Mouse (Mus musculus): ENCODE measurements at regions not wholly inside any gene's neighbourhood (a gene's known extent, or its start where the extent isn't known, plus 50 kb on each side); places are given as distances from the start of the nearest gene placed in this dataset.

DNA sequence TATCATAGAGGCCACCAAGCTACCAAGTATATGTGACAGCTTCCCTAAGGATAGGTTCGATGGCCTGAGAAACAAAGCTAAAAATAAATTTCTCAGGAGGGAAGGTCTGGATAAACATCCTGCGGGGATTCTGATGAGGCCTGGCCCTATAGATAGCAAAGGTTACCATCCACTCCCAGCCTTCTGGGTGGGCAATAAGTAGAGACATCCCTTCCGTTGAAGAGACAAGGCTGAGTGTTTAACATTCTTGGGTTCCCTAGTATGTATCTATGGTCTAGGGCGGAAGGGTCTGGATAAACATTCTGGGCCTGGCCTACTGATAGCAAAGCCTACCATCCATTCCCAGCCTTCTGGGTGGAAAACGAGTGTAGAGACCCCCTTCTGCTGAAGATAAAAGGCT, 180.5 kb upstream of the Dlk1 start:
- no peak for DNase-seq (ENCODE audit: low read depth, low spot score)

DNA sequence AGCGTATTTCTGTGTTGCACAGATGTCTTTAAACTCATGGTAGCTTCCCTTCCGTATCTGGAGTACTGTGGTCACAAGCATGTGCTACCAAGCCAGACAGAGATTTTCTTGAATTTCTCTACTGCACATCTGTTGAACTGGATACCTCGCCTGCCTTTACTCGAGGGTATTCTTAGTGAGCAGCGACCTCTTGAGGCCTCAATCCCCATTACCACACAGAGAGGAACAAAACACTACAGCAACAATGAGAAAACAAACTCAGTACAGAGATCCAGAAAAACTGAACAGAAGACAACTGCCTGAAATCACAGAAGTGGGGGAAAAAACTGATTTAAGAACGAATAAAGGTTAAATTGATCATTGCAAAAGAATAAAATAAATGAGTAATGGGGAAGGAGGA, 137.8 kb upstream of the Dlk1 start:
- peak; percentile 18 for DNase-seq (ENCODE audit: low read depth, low spot score)

DNA sequence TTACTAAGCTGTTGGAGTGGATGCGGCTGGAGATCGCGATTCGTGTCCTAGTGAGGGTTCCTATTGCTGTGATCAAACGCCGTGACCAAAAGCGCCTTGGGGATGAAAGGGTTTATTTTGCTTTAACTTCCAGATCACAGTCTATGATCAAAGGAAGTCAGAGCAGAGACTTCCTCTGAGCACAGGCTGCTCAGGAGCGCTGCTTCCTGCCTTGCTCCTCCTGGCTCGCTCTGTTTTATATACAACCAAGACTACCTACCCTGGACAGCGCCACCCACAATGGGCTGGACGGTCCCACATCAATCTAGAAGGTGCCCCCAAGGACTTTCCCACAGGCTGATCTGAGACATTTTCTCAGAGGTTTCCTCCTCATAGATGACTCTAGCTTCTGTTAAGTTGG, 126.6 kb upstream of the Dlk1 start:
- no peak for DNase-seq (ENCODE audit: low read depth, low spot score)

DNA sequence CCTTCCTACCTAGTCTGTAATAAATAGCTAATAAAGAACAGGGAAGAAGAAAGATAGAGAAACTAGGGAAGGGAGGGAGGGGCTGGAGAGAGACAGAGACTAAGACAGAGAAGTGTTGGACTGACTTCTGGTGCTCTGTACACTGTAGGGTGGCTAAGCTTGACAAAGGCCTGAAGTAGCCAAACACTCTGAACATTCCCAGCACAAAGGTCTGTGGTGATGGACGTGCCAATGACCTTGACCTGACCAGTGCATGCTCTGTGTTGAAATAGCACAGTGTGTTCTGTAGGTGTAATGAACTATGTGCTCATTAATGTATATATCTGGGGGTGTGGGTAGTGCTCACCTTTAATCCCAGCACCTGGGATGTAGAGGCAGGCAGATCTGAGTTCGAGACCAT, 81.3 kb upstream of the Dlk1 start:
- no peak for DNase-seq (ENCODE audit: low read depth, low spot score)

DNA sequence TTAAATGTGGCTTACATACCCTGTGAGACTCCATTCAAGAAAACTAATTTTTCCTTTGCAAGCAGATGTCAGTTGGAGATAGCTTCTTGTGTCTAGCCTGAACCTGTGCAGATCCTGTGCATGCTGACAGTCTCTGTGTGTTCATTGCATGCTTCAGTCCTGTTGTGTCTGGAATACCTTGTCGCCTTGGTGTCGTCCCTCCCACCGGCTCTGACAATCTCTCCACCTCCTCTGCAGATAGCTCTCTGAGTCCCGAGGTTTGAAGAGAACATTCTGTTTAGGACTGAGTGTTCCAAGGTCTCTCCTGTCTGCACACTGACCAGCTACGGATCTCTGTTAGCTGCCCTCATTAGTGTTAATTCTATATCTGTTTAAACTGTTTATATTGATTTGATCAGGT, 66.8 kb upstream of the Dlk1 start:
- no peak for DNase-seq (ENCODE audit: low read depth, low spot score)

DNA sequence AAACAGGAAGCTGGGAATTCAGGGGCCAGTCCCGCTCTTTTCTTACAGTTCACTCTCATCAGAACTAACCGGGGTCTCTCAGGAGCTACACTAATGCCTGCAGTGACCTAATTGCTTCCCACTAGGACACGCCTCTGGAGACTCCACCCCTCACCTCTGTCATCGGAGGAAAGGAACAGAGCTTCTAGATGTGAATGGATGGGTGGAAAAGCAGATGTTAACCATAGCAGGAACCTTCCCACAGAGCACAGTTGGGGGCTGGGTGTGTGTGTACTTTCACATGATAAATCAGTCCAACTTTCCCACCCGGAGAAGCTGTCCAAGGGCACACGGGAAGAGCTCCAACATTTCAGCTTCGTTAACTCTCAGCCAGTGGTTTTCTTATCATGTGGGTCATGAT, 63.8 kb upstream of the Dlk1 start:
- DNase-seq (ENCODE audit: low read depth, low spot score), result no peak

DNA sequence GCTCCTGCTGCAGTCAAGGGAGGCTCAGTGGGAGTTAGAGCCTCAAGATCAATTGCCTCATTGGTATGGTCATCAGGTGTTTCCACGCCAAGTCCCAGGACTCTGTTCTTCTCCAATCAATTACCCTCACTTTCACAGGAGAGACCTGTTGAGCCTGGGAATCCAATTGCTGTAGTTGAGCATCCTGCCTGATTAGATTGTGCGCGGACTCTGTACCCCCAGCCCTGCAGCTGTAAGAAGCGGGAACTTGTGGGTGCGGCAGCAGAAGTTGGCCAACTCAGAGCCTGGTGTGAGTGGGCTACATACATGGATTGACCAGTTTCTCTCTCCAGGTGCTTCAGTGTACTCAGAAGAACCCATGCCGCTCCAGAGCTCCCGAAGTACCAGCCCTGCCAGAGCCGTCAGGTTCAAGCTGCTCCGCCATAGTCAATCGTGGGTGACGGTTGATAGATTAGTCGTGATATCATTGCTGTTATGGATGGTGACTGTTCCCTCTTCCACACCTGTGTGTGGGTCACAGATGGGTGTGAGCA, 62.2 kb upstream of the Dlk1 start:
- no peak for DNase-seq (ENCODE audit: low read depth, low spot score)

DNA sequence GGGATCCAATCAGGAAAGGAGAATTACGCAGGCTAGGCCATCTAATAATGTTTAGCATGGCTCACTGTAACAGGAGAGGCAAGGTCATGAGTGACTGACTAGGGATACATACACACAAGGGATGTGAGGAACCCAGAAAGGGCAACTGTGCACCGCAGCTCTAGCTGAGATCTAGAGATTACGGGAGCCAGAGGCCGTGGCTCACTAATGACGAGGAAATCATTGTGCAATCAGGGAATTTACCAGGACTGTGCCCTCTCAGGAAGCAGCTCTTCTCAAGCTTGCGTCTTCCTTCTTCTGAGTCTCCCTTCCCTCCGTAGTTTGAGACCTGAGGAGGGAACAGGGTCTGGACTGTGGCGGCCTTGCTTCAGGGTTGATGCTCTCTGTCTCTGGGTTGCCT, 61.6 kb upstream of the Dlk1 start:
- DNase-seq (ENCODE audit: low read depth, low spot score), result no peak

DNA sequence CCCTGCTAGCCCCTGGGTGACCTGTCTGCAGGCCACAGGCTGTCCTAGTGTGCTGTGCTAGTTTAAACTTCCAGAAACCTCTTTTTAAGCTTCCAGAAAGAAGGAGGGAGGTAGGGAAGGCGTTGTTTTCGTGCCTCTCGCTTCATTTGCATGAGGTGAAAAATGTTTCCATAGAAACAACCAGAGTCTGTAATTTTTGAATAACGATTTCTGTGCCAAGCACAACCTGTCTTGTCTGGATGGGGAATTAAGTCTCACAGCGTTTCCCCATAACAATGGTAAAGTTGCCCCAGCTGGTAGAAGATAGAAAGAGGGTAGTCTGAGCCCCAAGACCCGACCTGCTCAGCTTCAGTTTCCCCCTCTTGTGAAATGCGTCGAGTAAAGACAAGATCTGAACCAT, 59.3 kb upstream of the Dlk1 start:
- DNase-seq (ENCODE audit: low read depth, low spot score), result no peak

DNA sequence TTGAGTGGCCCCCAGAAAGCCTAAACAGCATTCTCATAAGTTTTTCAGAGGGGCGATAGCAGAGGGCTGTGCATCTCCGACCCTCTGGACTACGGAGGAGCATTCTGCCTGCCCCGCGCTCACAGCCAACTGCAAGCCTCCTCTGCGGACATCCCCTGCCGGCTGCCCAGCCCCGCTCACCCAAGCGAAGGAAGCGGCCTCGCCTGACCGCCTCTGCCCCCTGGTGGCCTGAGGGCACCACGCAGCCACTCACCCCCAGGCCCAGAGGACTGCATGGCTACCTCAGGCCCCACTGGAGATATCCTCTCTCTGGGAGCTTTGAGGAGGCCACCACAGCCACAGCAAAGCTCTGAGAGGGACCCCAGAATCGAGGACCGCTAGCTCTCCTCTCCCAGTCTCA, 58.8 kb upstream of the Dlk1 start:
- DNase-seq (ENCODE audit: low read depth, low spot score), result no peak

DNA sequence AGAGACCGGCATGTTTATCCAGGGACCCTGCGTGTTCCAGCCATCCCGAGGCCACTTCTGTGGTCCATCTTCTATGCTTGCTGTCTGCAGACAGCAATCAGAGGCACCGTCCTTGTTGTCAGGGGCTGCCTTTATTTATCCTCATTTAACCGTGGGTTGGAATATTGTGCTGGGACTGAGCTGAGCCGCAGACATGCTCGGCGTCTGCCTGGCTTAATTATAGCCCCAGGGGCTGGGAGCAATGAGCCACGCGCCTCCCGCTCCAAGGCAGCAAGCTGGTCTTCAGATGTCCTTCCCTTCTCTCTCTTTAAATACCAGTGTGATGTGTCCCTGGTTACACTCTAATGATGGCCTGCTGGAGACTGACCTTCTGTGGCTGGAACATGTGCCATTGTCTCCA, 58.2 kb upstream of the Dlk1 start:
- no peak for DNase-seq (ENCODE audit: low read depth, low spot score)

DNA sequence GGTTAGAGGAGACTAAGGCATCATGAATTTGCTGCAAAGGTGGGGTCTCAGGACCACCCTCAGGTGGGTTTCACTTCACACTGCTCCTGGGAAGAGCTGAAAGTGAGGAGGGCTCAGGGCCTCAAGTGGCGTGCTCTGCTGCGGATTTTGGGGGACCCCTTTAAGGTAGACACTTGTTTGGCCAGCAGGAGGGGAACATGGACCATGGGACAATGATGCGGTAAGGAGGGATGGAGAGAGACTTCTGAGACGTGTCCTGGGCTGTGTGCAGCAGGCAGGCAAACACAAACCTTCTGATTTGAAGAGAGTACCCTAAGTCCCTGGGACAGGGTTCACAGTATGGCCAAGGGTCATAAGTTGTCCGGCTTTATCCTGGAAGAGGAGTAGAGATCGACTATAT, 56.0 kb upstream of the Dlk1 start:
- no peak for DNase-seq (ENCODE audit: low read depth, low spot score)

DNA sequence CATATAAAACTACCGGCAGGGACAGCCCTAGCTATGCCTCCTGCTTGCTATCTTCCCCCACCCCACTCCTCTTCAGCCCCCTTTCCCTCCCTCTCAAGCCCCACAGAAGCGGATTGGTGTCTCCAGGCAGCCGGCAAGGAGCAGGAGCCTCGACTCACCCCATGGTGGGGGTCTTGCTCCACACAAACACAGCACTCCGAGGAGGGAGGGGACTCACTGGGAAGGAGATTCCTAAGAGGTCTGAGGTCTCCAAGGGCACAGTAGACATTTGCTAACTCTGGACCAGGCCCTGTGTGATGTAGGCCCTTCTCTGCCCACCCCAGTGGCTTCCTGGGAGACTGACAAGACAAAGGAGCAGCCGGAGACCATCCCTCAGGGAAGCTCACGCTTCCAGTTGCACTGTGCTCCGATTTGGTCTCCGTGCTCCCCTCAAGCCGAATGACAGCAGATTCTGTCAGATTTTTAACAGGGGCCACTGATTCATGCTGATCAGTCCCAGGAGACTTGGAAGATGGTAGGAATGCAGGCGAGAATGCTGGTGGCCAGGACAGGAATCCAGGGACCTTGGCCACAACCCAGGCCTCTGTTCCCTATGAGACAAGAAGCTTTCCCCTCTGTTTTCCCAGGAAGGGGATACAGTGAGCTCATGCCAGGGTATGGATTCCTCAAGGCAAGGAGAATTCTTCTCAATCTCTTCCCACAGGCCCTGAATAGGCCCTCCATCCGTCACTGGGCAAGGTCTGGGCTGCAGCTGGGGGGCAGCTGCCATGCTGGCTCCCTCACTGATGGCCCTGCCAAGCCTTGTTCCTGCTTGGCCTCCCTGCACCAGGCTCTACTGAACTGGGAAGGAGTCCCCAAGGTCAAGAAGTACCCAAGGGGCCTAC, 55.2 kb upstream of the Dlk1 start:
- DNase-seq (ENCODE audit: low read depth, low spot score), result no peak

DNA sequence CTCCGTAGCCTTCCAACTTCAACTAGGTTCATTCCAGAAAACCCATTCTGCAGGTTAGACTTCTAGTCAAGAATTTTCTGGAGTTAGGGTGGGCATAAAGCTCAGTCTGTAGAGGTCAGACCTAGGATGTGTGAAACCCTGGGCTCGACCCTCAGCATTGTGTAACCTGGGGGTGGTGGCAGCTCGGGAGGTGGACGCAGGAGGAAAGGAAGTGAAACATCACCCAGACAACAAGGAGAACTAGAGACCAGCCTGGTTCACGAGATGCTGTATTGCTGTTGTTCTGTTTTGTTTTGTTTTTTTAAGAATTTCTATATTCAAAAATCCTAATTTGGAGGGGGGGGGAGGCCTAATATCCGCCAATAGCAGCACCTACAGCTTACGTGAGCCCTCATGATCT, 54.1 kb upstream of the Dlk1 start:
- DNase-seq (ENCODE audit: low read depth, low spot score), result no peak

DNA sequence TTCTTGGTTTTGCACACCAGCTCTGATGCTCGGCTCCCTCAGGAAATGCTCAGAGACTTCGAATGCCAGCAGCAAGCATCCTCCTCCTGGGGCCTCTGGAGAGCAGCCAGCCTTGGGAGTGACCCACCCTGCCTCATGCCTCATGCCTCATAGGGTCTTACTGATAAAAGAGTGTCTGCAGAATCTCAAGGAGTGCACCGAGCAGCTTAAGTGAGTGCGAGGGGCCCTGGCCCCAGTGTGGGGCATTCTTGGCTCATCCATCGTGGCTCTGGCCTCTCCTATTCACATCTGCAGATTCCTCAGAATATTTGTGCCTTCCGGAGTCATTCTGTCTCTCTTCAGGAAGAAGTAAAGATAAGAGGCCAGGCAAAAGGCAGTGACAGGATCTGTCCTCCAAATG, 53.7 kb upstream of the Dlk1 start:
- DNase-seq (ENCODE audit: low read depth, low spot score), result no peak

DNA sequence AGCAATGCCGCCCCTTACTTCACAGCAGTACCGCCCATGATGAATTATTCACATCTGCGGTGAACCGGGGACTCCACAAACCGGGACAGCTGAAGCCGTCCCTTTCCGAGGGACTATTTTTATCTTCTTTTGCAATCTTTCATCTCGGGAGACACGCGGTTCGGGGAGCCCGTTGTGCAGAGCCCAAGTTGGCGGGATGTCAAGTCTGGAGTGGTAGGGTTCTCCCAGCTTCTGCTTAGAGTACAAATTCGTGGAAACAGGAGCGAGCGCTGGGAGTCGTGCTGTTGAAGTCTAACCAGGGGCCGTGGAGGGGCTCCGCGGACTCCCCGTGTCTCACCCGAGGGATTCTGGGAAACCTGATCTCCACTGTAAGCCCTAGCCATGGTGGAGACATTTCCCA, 53.0 kb upstream of the Dlk1 start:
- DNase-seq (ENCODE audit: low read depth, low spot score), result no peak

DNA sequence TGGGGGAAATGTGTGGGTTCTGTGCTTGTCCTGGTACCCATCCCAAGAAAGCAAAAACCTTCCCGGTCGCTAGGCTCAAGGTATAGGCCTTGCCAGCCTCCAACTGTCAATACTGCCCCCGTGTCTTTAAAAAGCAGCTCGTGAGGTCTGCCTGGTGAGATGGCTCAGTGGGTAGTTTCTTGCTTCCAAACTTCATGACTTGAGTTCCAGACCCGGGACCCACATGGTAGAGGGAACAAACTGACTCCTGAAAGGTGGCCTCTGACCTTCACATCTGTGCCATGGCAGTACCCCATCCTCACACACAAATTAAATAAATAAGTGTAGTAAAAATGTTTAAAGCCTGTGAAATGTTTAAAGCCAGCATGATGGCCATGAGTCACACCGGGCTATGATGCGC, 52.6 kb upstream of the Dlk1 start:
- no peak for DNase-seq (ENCODE audit: low read depth, low spot score)

DNA sequence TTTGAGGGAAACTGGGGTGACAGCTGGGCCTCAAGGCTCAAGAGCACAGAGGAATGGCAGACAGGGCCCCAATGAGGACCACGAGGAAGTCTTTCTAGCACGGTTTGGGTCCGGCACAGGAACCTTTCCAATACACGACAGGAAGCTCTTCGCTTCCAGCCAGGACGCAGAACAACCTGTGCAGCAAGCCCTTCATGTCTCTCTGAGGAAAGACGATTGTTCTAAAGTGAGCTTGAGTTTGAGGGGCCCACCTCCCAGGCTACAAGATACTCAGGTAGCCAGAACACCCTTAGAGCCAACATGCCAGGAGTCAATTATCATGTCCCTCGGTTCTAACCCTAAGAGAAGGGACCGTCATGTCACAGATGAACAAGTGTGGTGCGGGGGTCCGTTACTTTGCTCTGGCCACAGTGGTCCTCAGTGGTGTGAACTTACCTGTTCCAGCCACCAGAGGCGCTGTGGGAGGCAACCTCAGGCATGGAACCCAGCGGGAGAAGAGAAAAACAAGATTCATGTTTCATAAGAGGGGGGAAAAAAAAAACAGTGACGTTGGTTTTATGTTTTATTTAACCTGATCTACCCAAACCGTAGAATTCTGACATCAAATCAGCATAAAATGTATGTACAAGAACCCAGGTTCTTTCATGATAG, 51.6 kb upstream of the Dlk1 start:
- DNase-seq (ENCODE audit: low read depth, low spot score), result no peak

DNA sequence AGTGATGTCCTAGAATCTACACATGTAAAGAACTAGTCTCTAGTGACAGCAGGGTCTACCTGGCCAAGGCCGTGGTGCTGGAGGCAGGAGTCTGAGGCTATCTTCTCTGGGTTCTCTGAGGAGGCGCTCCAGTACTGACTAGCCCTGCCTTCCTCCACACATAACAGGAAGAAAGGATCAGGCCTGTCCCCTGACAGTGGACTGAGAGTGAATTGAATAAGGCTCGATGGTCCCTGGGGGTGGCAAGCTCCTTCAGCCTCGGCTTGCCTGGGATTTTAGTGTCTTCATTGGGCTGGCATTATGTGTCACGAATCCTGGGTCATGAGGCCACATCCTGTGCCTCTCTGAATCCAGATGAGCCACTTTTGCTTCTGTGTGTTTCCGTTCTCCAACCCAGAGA, 50.9 kb upstream of the Dlk1 start:
- DNase-seq (ENCODE audit: low read depth, low spot score), result no peak

DNA sequence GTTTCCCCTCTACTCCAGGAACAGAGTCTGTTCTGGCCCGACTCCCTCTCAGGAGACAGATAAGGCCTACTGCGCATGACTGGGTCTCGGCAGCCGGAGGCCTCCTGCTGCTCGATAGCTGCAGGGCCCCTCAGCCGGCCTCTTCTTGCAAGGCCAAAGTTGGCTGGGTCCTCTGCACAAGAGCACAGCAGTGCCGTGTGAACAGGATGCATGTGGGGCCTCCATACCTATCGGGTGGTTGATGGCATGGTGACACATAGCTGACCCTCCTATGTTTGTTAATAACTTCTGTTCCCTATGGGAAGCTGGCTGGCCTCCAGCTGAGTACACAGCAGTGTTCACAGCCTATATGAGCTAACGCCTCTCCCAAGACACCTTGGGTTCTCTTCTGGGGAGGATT, 50.4 kb upstream of the Dlk1 start:
- no peak for DNase-seq (ENCODE audit: low read depth, low spot score)
